ENCODE assay signal across 14 mouse cellular contexts in the genomic region with DNA sequence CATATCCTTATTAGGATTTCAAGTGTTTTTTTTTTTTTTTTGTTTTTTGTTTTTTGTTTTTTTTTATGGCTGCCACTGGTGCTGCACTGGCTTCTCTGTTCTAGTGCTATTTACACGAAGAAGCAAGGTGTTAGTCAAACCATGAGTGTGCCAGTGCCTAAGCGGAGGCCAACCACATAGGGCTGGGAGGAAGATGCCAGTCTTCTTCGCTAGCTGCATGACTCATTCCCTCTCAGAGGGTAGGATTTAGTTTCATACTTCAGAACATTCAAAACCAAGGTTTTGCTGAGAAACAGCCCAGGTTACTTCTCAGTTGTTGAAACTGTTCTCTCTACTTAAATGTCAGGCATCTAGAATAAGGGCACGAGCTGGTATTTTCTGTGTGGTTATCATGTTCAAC.
DNase-seq lines count a peak whose midpoint lies in the region.
"Had no signal": no experiment of that assay in that cellular context is flagged by ENCODE, and none has a peak within 500 bp of the region (broad histone marks: within the 10 kb centered on the region; RNA-seq: fewer than 3 reads in every experiment).

No protein-coding gene starts in this region.

- peak; percentile 2 for DNase-seq in adrenal gland, adult 2 months
- no peak for DNase-seq in adrenal gland, postnatal 14 days
- peak; percentile 47 for DNase-seq in CD4-positive, CD25-positive, alpha-beta regulatory T cell, adult 2 months (ENCODE audit: low read depth, low spot score)
- peak; percentile 69 for DNase-seq in brain, adult 2 months (ENCODE audit: low read depth, low spot score)
- DNase-seq in telencephalon, adult 2 months (ENCODE audit: low read depth, low spot score) = peak; percentile 17
- no peak for DNase-seq in cerebellum, adult 11-12 months
- no peak for DNase-seq in ovary, postnatal 10 days (ENCODE audit: low spot score)
- DNase-seq: adrenal gland, postnatal 36 days; cerebellum, adult 11 months; cerebellum, adult 9-10 months; cerebellum, postnatal 25 days; gastrocnemius, postnatal 10 days; heart, adult 18-20 months; heart, postnatal 14 days had no signal

Comparison
In these comparisons a context has a peak if more than half of its experiments do, and no peak if none do; other contexts are left out.
1. DNase-seq: peak in adrenal gland, adult 2 months (single experiment), CD4-positive, CD25-positive, alpha-beta regulatory T cell, adult 2 months (single experiment), brain, adult 2 months (single experiment) and telencephalon, adult 2 months (single experiment); none in adrenal gland, postnatal 14 days (single experiment), cerebellum, adult 11-12 months (single experiment) and ovary, postnatal 10 days (single experiment).